Mouse (Mus musculus) heart, postnatal 25 days (tissue): ENCODE measurements around the gene Pam. TPM values are rescaled to one million over a fixed set of nuclear protein-coding genes. Genes with fewer than 3 reads are reported as not detected.
"Not testable (repeated sequence)": the region's sequence is repeated elsewhere in the genome, so short reads cannot be mapped to it uniquely, and the experiment has no call there.

ENCODE experiments used
- DNase-seq: peaks from one replicate; pipeline ENCODE4 v3.0.0; 2022; ENCODE audit warnings: low spot score
- intact Hi-C: fragments of 180-260 bp; cut with DNase I; formaldehyde crosslinking; loops from one replicate; pipeline ENCODE4 v1.15.1; 2025
- total RNA-seq, 2 experiments: library from RNA; stranded (reverse); gene quantifications; 2 replicates each; pipeline ENCODE4 v1.2.3; 2021

Gene Pam
- total RNA-seq, 2 experiments from 2014 or later = 615 to 691 TPM

DNA sequence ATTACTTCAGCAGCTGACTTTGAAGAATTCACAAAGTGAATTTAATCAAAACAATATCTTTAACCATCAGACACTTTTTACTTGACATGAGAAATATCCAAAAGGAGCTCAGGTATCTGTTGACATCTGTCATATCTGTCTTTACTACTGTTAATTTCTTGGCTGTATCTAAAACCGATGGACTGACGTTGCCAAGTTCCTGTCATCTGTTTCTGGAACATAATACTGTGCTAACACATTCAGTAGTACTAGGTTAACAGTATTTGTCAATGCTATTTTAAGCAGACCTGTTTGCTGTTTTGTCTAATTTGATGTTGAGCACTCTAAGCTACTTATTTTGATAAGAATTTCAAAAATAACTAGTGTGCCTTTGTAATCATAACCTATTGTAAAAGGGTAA, 307.0 kb downstream of the Pam start:
- intact Hi-C loops = no loop called here
- DNase-seq = no peak

DNA sequence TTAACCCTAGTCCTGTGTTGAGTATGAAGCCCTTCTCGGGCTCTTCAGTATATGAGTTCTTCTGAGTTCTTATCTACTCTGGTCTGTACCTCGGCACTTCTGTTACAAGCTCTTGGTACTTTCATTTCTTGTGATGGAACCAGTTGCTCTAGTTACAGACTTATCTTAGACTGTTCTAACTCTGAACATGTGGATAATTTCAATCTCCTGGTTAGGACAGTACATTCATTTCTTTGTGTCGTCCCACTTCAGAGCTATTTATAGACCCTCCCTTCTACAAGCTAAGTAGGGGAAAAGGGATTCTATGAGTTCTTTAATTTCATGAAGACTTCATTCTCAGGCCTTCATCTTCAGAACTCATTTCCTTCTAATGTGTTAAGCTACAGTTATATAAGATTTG, 307.8 kb downstream of the Pam start:
- DNase-seq = no peak
- intact Hi-C loops = no loop called here

DNA sequence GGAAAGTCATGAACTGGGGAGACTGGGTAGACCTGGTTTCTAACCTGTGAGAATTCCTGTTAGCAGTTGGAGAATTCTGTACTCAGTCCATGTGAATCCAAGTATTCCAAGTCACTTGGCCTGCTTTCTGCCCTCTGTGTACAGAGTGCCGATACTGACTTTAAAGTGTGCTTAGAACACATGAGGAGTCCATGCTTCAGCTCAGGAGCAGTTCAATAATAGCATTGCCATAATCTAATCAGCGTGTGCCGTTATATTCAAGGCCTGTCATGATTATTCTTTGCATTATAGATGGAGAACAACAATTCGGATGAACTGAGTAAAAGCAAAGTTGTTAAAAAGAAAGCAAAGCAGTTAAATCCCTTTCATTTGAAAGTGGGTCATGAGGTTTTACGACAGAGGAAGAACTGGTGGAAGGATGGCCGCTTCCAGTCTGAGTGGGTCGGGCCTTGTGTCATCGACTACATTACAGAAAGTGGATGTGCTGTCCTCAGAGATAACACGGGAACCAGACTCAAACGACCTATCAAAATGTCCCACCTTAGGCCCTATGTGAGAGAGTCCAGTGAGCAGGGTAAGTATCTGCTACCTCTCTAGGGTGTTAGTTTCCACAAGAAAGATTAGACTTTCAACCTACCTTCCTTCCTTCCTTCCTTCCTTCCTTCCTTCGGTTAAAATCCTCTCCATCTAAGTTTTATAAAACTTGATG, 309.6 kb downstream of the Pam start:
- no peak for DNase-seq

DNA sequence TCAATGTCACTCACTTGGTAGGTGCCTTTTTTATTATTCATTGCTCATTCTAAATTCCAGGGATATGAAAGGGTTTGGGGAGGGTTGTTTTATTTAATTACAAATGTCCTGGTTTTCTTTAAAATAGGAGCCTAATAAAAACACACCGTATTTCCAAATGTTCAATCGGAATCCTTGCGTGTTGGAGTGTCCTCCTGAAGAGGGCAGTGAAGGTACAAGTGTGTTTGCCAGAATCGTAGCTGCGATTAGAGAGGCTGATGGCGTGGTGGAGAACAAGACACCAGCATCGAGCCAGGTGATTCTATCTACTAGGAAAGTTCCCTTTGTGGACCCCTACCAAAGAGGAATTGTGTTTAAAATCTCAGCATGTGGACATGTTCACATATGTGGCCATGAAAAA, 310.5 kb downstream of the Pam start:
- no peak for DNase-seq
- intact Hi-C loops = no loop called here

More for the DNA sequence above, 309.6 kb downstream of the Pam start:
- intact Hi-C loops = no loop called here

DNA sequence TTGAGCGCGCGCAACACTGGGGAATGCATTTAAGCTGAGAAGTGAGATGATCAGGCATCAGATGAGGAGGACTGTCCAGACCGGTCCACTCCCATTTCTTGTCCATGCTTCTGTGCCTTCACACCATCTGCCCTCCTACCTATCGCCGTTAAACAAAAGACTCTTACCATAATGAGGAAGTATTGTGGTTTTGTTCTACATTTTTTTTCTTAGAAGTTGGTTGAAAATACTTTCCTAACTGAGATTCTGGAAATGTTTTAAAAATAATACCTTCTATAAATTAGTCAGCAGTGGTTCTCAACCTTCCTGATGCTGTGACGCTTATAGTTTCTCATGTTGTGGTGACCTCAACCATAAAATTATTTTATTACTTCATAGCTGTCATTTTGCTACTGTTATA, 313.8 kb downstream of the Pam start:
- intact Hi-C loops = no loop called here
- no peak for DNase-seq

DNA sequence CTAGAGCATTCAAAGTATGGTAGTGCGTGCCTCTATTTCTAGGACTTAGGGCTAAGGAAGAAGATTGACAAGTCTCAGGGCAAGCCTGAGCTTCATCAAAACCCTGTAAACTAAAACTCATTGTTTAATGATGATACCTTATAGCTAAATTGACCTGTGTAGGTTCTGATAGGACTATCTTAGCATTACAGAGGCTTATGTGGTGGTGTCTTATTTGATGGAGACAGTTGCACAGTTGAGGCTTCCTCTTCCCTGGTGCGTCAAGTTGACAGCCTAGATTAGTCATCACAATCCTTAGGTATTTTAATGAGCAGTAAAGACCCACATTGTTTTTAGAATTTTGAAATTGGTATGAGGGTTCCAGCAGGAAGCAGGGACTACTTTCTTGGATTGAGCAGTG, 321.5 kb downstream of the Pam start:
- no peak for DNase-seq
- intact Hi-C loops = no loop called here

DNA sequence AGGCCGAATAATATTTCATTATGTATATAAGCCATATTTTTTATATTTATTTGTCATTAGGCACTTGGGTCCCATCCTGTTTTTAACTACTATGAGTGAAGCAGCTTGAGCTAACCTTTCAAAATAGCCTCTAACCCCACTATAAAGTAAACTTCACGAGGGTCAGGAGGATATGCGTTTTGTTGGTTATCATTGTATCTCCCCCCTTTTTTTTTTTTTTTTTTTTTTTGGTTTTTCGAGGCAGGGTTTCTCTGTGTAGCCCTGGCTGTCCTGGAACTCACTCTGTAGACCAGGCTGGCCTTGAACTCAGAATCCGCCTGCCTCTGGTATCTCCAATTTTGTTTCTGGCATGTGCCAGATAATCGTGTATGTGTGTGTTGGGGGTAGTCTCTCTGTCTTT, 322.1 kb downstream of the Pam start:
- intact Hi-C loops = no loop called here
- DNase-seq = no peak

DNA sequence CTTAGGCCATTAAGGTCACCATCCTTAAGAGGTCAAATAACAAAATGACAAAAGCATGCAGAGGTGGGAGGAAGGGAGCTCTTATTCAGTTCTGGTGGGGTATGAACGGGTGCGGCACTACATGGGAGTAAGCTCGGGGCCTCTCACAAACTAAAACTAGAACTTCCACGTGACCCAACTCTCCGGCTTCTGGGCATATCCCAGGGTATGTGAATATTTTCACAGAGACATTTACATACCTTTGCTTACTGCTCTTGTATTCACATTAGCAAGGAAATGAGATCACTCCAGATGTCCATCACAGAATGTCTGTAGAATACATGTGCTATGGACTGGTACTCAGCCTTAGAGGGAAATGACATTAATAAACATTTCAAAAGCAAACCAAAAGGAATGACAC, 323.7 kb downstream of the Pam start:
- intact Hi-C loops = loop anchor here (2.0 kb wide), 1 partner anchor 111 kb away; no protein-coding TSS in a partner anchor
- DNase-seq = no peak

DNA sequence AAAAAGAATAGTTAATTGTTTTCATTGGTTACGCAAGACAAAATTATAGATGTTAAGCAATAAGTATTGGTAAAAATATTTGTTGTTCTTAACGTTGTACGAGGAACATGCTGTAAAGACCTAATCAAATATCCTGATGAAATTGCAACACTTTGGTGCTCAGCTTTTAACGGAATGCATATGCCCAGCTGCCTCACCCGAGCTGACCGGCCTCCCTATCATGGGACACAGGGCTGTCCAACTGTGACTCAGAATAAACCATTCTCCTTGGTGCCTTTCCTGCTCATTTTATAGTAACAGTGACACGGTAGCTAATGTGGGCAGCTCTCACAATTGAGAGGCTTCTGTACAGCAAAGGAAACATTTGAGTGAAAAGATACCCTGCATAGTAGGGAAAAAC, 324.3 kb downstream of the Pam start:
- no peak for DNase-seq
- intact Hi-C loops = loop anchor here (2.0 kb wide), 1 partner anchor 110 kb away; no protein-coding TSS in a partner anchor

DNA sequence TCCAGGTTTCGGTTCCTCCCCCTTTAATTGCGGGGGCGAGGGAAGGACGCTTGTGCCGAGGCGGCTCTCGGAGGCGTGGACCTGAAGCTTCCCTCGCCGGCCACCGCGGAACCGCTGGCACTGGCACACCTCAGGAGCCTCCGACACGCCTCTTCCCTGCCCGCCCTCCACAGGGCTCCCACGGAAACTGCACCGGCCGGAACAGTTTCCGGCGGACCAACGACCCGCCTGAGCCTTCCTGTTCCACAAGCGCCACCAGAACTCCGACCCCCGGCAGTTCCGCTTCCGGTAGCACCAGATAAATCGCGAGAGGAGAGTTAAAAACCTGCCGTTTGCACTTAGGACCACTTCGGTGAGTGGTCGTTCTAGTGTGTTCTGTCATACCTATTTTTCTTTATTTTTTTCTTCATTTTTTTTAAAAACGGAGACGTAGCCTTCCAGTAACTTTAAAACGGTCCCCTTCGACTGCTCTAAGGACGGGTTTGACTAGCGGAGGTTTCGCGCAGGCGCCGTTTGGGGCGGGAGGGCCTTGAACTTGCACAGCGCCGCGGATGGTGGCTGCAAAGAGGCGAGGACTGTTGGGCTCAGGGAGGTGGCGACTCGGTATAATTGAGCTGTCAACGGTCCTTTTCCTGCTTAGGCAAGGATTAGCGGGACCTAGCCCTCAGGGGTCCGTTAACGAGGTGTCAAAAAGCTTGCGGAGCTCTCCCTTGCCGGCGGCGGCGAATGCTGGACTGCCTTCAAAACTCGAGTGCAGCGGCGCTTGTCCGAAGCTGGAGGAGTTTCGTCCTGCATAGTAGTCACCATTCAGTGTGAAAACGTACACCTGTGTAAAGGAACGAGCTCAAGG, 325.3 kb downstream of the Pam start, which contains the start of the genes Gin1 and Ppip5k2:
Gin1 (plus strand) TSS at position 269 of the 850 bp plus-strand sequence.
Ppip5k2 (minus strand) TSS at position 508 of the 850 bp plus-strand sequence.
- DNase-seq = peak; percentile 87
- intact Hi-C loops = loop anchor here (2.0 to 10.0 kb wide), 2 partner anchors 109 to 205 kb away; no protein-coding TSS in a partner anchor

DNA sequence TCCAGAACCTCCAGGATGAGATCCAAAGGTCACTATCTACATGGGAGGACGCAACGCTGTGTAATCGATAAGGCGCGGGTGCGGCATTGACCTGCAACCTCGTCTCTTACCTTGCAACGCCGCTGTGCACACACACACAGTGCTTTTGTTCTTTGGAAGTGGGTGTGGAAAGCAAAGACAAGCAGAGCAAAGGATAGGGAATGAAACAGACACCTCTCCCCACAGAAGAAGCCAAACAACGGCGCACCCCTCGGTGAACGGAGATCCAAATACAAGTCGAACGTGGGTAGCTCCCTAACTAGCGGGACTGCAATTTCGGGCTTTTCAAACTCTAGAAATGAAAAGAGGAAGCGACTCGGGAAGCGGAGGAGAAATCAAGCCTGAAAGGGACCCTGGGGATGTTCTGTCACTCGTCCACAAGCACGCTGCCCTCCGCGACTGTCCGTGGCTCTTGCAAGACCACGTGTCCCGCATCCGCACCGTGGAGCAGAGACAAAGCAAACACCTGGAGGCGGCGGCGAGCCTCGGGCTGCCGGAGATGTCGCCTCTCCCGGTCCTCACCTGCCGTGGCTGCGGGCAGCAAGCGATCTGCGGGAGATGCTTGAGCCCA, 326.0 kb downstream of the Pam start:
- intact Hi-C loops = loop anchor here (10.0 kb wide), 1 partner anchor 205 kb away; no protein-coding TSS in a partner anchor
- DNase-seq = no peak

DNA sequence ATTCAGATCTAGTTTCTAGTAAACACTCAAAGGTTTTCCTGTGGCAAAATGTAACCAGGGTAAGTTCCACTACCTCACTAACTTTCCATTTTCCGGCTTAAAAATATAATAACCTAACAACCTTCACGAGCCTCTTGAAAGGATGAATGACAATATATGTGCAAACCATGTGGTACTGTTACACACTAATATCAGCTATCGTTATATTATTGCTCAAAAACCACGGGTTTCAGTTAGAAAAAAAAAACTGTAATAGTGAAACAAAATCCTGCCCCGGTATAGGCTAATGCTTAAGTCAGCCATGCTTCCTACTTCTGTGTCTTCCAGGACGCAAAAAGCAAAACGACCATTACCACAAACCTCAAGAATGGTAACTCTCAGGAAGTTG, 326.5 kb downstream of the Pam start:
- DNase-seq = no peak
- intact Hi-C loops = loop anchor here (10.0 kb wide), 1 partner anchor 206 kb away; no protein-coding TSS in a partner anchor

DNA sequence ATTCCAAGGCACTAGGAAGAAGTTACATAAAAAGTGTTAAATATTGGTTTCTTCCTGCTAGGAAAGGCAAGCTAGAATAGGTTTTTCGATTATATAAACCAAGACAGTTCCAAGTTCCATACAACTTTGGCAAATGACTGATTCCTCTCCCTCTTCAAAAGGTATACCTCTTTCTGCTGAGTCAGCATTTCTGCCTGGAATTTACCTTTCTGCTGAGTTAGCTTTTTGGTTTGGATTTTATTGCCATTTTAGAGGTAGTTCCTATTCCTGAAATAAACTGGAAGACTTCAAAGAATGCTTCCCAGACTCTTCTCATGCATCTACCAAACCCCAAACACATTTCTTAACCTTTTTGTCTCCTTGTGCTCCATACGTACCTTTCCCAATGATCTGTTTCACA, 327.4 kb downstream of the Pam start:
- intact Hi-C loops = loop anchor here (10.0 kb wide), 1 partner anchor 207 kb away; no protein-coding TSS in a partner anchor

DNA sequence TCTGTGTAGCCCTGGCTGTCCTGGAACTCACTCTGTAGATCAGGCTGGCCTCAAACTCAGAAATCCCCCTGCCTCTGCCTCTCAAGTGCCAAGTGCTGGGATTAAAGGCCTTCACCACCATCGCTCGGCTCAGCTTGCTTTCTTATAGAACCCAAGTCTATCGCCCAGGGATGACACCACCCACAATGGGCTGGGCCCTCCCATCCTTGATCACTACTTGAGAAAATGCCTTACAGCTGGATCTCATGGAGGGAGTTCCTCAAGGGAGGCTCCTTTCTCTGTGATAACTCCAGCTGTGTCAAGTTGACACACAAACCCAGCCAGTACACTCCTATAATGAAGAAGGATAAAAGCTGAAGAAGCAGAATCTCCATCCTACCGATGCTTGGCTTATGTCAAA, 329.7 kb downstream of the Pam start:
- intact Hi-C loops = loop anchor here (10.0 kb wide), 1 partner anchor 209 kb away; no protein-coding TSS in a partner anchor
- DNase-seq = not testable (repeated sequence)

More for the DNA sequence above, 327.4 kb downstream of the Pam start:
- no peak for DNase-seq

DNA sequence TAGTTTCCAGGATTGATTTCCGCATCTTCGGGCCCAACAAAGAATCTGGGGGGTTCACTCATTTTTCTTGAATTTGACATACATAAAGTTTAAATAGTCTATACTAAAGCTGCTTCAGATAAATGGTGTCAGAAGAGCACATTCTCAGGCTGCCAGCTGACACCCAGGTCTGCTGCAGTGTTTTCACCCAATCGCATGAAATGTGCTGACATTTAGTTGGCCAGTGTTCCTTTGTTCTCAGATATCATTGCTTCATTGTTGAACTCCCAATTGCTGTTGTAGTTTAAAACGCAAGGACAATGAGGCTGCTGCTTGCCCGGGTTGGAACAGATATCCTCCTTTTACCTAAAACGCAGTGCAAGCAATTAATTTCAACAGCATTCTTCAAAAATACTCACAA, 334.0 kb downstream of the Pam start:
- DNase-seq = no peak
- intact Hi-C loops = loop anchor here (10.0 kb wide), 1 partner anchor 213 kb away; no protein-coding TSS in a partner anchor

DNA sequence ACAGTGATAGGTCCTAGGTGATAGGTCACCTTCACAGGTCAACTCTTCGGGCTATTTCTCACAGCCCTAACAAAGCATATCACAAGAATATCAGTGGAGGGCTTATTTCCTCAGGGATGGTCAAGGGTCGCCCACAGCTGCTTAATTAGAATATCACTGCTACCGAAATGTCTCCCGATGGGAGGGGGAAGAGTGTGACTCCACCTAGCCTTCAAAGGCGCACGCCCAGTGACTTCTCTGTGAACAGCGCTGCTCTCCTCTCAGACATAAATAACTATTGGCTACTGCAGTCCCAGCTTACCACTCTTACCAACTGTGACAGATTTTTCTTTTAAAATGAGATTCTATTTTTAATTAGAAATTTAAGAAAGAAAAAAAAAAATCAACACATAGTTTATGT, 334.8 kb downstream of the Pam start:
- no peak for DNase-seq
- intact Hi-C loops = loop anchor here (10.0 kb wide), 1 partner anchor 214 kb away; no protein-coding TSS in a partner anchor

DNA sequence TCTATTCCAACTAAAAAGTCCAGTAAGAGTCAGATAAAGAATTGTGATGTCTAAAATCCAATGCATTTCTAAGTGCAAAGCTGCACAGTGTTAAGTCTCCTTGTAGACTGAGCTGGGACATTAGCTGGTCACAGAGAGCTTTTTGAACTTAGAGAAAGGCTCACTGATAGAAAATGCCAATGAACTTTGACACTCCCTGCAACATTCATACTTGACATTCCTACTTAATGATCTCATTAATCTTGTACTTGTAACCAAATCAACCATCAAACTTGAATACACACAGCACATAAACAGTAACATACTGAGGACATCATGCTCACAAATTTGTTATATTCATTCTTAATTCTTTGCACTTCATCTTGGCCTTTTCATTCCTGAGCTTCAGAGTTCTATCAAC, 335.6 kb downstream of the Pam start:
- DNase-seq = no peak
- intact Hi-C loops = loop anchor here (10.0 kb wide), 1 partner anchor 215 kb away; no protein-coding TSS in a partner anchor

DNA sequence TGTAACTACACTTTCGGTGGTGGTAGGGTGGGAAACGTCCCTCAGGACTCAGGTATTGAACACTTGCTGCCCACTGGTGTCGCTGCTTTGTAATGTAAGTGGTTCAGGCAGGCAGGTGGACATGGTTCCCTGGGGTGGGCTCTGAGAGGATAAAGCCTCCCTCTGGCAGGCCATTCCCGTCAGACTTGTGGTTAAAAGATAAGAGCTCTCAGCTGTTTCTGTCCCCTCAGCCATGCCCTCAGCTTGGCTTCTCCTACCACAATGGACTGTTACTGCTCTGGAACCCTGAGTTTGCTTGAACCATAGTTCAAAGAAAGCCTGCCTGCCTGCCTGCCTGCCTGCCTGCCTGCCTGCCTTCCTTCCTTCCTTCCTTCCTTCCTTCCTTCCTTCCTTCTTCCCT, 341.1 kb downstream of the Pam start:
- intact Hi-C loops = loop anchor here (5.0 kb wide), 1 partner anchor 37 kb away; no protein-coding TSS in a partner anchor
- no peak for DNase-seq

DNA sequence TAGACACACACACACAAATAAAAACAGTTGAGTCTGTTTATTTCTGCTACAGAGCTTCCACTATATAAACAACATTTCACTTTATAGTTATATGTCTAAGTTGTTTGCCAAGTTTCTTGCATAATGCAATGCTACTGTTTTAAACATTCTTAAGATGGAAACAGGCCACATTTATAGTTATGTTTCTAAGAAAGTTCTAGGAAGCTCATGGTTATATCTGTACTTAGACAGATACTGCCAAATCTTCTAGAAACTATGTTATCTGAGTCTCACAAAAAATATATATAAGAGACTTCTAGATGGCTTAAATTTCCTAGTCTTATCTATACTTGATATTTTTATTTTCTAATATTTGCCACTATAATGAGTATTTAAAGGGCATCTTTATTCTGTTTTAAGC, 342.2 kb downstream of the Pam start:
- intact Hi-C loops = loop anchor here (5.0 kb wide), 1 partner anchor 36 kb away; no protein-coding TSS in a partner anchor
- no peak for DNase-seq

DNA sequence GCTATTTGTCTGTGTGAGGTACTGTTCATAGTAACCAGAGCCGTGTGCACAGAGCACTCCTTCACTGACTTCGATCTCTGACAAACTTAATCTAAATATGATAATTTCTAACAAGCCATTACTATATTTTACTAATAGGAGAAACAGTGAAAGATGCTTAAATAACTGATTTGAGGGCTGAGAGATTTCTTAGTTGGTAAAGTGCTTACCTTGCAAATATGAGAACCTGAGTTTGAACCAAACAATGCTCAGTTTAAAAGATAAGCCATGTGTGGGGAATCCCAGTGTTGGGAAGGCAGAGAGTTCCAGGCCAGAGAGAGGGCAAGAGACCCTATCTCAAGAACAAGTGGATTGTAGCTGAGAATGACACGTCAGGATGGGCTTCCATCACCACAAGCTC, 347.3 kb downstream of the Pam start:
- intact Hi-C loops = no loop called here
- no peak for DNase-seq
